Mouse (Mus musculus) liver, adult (tissue): Measurements from ENCODE around the gene Ddx49.

Source experiments
- GATA4 ChIP-seq: IDR thresholded peaks from 2 replicates; pipeline ENCODE4 v1.6.1; 2014; ENCODE audit warnings: mild to moderate bottlenecking, low read length; ENCODE audit not compliant: insufficient replicate concordance

The Ddx49 gene

DNA sequence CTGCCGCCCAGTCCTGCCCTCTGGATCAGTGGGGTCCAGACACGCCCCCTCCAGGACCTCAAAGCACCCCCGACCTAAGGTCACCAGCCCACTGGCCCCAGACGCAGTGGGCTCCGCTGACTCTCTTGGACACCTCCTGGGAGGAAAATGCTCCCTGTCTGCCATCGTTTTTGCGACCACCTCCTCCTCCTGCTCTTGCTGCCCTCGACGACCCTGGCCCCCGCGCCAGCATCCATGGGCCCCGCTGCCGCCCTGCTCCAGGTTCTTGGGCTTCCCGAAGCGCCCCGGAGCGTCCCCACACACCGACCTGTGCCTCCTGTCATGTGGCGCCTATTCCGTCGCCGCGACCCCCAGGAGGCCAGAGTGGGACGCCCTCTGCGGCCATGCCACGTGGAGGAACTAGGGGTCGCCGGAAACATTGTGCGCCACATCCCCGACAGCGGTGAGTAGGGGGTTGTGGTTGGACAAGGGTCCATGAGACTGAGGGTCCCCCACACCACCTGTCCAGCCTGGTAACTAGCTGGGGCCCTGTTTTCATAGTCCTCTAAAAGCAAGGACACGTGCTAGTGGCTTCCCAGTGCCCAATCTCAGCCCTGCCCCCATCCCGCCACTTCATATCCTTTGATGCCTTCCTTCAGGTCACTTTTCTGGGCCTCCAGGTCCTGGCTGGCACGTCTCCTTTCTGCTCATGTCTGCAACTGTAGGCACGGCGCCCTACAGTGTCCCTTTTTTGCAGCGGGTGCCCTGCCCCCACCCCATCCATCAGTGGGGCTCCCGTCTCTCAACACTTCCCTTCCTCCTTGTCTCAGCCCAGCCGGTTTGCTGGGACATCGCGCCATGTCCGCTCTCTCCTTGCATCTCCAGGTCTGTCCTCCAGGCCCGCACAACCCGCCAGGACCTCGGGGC is 27.8 kb upstream of the Ddx49 start:
- no peak for TF ChIP-seq GATA4

DNA sequence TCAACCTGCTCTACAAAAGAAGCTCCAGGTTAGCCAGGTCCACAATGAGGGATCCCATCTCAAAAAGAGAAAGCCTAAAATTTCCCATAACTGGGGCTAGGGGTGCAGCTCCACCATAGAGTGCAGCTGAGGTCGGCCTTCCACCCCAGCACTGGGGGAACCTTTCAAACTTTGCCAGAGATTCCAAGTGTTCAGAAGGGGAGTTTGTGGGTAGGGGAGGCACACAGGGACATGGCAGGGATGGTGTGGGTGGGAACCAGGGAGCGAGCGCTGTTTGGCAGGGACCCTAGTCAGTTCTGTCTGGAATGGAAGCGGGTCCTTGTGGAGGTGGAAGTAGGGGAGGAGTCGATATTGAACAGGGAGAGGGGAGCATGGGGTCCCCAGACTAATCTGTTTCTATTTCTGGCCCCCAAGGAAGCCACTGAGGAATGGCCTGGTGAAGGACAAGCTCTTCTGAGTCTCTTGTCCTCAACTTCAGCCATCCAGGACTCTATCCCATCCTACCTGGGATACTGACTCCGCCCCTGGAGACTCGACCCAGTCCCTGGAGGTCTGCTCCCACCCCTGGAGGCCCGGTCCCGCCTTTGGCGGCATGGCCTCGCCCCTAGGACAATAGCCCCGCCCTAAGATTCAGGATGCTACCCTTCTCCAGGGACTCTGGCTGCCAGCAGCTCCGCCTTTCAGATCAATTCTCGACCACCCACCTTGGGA is 27.0 kb upstream of the Ddx49 start, which contains the start of gene Gdf1:
Gdf1 (plus strand) TSS at position 694 of the 711 bp plus-strand sequence.
- TF ChIP-seq GATA4: no peak

GRCm38 (mm10) chr8:70327512-70327911 is 25.2 kb upstream of the Ddx49 start:
- TF ChIP-seq GATA4: no peak

GRCm38 (mm10) chr8:70323716-70324115 is 21.4 kb upstream of the Ddx49 start:
- no peak for TF ChIP-seq GATA4

- no peak for TF ChIP-seq GATA4
Measured at GRCm38 (mm10) chr8:70317872-70318271, 15.6 kb upstream of the Ddx49 start.

- TF ChIP-seq GATA4: no peak
Measured at GRCm38 (mm10) chr8:70316511-70317504, 14.5 kb upstream of the Ddx49 start.

DNA sequence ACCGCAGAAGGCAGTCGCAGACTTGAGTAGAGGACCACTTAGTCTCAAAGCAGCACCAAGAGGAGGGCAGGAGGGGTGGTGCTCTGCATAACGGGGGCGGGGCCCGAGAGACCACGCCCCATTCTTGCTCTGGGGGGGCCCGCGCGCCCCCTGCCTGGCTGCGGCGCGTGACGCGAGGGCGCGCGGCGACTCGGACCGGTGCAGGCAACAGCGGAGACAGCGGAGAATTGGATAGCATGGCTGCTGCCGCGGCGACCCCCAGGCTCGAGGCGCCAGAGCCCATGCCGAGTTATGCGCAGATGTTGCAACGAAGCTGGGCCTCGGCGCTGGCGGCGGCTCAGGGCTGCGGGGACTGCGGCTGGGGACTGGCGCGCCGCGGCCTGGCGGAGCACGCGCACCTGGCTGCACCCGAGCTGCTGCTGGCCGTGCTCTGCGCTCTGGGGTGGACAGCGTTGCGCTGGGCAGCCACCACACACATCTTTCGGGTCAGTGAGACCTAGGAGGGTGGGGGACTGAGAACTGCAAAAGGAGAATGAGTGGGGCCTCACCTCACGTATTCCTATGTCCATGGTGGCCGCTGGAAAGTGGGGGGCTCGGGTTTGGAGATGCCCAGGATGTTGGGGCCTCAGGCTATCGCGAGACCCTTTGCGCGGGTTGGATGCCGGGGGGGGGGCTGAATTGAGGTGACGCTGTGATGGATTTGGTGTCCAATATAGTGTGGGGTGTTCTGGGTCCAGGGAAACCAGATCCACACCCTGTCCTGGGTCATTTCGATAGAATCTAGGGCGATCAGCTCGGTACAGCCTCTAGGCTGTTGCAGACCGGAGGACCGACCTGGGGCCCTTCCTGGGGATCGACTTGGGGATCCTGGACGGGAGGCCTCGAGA is 13.6 kb upstream of the Ddx49 start, which contains the start of gene Cers1:
Cers1 (plus strand) TSS at position 152 of the 887 bp plus-strand sequence.
- no peak for TF ChIP-seq GATA4

DNA sequence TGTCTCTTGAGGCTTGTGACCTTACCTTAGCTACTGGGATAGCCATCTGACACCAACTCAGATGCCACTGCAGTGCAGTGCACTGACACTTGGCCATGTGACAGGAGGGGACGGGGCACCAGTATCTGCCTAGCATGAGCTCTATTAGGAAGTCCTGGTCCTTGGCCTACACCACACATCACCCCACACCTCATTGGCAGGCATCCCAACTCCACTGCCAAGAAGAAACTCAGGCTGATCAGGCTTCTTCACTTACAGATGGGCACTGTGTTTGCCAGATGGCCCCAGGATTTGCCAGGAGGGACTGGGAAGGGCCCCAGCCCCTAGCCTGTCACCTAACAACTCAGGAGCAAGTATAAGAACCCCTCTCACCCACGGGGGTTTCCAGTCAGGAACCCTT is 11.1 kb upstream of the Ddx49 start:
- TF ChIP-seq GATA4: no peak

GRCm38 (mm10) chr8:70309311-70309710 is 7.0 kb upstream of the Ddx49 start:
- no peak for TF ChIP-seq GATA4

GRCm38 (mm10) chr8:70302901-70303300 is 612 bp upstream of the Ddx49 start:
- no peak for TF ChIP-seq GATA4

DNA sequence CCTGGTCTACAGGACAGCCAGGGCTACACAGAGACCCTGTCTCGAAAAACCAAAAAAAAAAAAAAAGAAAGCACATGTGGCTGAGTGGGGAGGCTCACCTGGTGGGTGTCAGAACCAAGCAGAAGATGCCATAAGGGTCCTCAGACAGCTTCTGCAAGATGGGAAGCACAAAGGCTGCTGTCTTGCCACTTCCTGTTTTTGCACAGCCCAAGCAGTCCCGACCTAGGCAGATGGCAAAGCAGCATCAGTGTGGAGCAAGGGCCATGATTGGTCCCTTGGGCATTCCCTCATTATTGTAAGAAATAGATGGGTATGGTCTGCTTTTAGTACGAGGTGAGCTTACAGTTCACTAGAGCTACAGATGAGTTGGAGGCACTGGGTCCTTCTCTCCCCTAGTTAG is 1.4 kb downstream of the Ddx49 start:
- TF ChIP-seq GATA4: no peak

GRCm38 (mm10) chr8:70293988-70294405 is 8.3 kb downstream of the Ddx49 start:
- no peak for TF ChIP-seq GATA4

DNA sequence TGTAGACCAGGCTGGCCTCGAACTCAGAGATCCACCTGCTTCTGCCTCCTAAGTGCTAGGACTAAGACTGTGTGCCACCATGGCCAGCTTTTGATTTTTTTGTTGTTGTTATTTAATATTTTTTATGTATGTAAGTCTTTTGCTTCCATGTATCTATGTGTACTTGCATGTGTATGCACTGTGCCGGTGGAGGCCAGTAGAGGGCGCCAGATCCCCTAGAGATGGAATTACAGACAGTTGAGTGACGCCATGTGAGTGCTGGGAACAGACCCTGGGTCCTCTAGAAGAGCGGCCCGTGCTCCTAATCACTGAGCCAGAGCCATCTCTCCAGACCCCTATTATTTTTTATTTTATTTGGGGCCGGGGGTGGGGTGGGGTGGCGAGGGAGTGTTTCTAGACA is 15.6 kb downstream of the Ddx49 start:
- no peak for TF ChIP-seq GATA4

DNA sequence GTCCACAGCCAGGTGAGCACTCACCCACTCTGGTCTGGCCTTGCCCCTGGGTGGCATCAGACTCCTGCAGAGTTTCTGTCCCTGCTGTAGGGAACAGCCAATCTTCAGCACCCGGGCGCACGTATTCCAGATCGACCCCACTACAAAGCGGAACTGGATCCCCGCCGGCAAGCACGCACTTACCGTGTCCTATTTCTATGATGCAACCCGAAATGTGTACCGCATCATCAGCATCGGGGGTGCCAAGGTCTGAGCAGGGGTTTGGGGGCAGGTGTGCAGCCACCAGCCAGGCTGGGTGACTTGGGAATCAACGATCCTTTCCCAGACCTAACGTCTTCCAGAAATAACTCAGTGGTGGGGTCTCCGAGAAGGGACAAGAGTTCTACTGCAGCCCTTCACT is 17.0 kb downstream of the Ddx49 start:
- TF ChIP-seq GATA4: no peak
